Mouse (Mus musculus) megakaryocyte progenitor cell, adult 5-6 weeks (primary cell): ENCODE data around the gene Wdr63. TPM values are rescaled to one million over a fixed set of nuclear protein-coding genes. Genes with fewer than 3 reads are reported as not detected.
A peak's percentile ranks its signal among the peaks of the same experiment; 100 is the strongest.

Experiments
- ATAC-seq: replicated peaks from 2 replicates; pipeline ENCODE4 v1.8.0; 2016; ENCODE audit warnings: mild to moderate bottlenecking, moderate TSS enrichment, inconsistent platforms; ENCODE audit not compliant: poor library complexity
- total RNA-seq, 2 experiments: library from RNA; stranded (forward) in 1 of 2; stranded (reverse) in 1 of 2; fragments of 157-497, 149-512 nt in 1 of 2; fragments of 200-1000 nt in 1 of 2; gene quantifications; 2 replicates each; pipeline versions ENCODE4 v1.2.3 to v1.2.4; 2015 to 2017

Wdr63 gene
- total RNA-seq (2015), result not detected in 2 replicates
- total RNA-seq (2017), result not detected in 2 replicates

GRCm38 (mm10) chr3:146107921-146108571, at the start of gene Wdr63:
TSS of gene Wdr63 (minus strand) at chr3:146108130.
- ATAC-seq, result peak; percentile 82

- ATAC-seq, result peak; percentile 32
Observed at GRCm38 (mm10) chr3:146156811-146157210, 48.9 kb upstream of the Wdr63 start.

- ATAC-seq, result peak; percentile 54
Observed at GRCm38 (mm10) chr3:146155628-146156576, 48.0 kb upstream of the Wdr63 start.

GRCm38 (mm10) chr3:146153862-146154611, 46.1 kb upstream of the Wdr63 start:
- no peak for ATAC-seq

- no peak for ATAC-seq
Observed at GRCm38 (mm10) chr3:146152913-146153312, 45.0 kb upstream of the Wdr63 start.

GRCm38 (mm10) chr3:146152348-146152747, 44.4 kb upstream of the Wdr63 start:
- no peak for ATAC-seq

GRCm38 (mm10) chr3:146151755-146152154, 43.8 kb upstream of the Wdr63 start:
- ATAC-seq, result no peak

GRCm38 (mm10) chr3:146151328-146151727, 43.4 kb upstream of the Wdr63 start:
- no peak for ATAC-seq

GRCm38 (mm10) chr3:146150560-146150959, 42.6 kb upstream of the Wdr63 start:
- ATAC-seq, result peak; percentile 21; the same call in 1 of the 2 replicates

- ATAC-seq, result peak; percentile 75
Observed at GRCm38 (mm10) chr3:146150058-146150400, 42.1 kb upstream of the Wdr63 start.

GRCm38 (mm10) chr3:146149156-146150057, 41.5 kb upstream of the Wdr63 start, which contains the start of gene Mcoln2:
TSS of gene Mcoln2 (plus strand) at chr3:146149833.
- ATAC-seq, result peak; percentile 50

GRCm38 (mm10) chr3:146146131-146146530, 38.2 kb upstream of the Wdr63 start:
- peak; percentile 37 for ATAC-seq

- ATAC-seq, result peak; percentile 48; the same call in 1 of the 2 replicates
Observed at GRCm38 (mm10) chr3:146145501-146145900, 37.6 kb upstream of the Wdr63 start.

GRCm38 (mm10) chr3:146142523-146142922, 34.6 kb upstream of the Wdr63 start:
- ATAC-seq, result no peak

GRCm38 (mm10) chr3:146140276-146140675, 32.3 kb upstream of the Wdr63 start:
- ATAC-seq, result no peak

GRCm38 (mm10) chr3:146136422-146136821, 28.5 kb upstream of the Wdr63 start:
- ATAC-seq, result peak; percentile 78

GRCm38 (mm10) chr3:146135417-146135816, 27.5 kb upstream of the Wdr63 start:
- ATAC-seq, result peak; percentile 42

GRCm38 (mm10) chr3:146134834-146135233, 26.9 kb upstream of the Wdr63 start:
- peak; percentile 80 for ATAC-seq

- ATAC-seq, result peak; percentile 94
Observed at GRCm38 (mm10) chr3:146127205-146127604, 19.3 kb upstream of the Wdr63 start.

GRCm38 (mm10) chr3:146123464-146123825, 15.5 kb upstream of the Wdr63 start:
- ATAC-seq, result no peak
